Mouse (Mus musculus) neural tube, embryonic 15.5 days (tissue): ENCODE results near the gene Gm21833. TPM values are rescaled to one million over a fixed set of nuclear protein-coding genes. Genes with fewer than 3 reads are reported as not detected.
A peak's percentile ranks its signal among the peaks of the same experiment; 100 is the strongest.
"Not testable (repeated sequence)": the region's sequence is repeated elsewhere in the genome, so short reads cannot be mapped to it uniquely, and the experiment has no call there.

Experiments used
- ATAC-seq: fragments of 200-750 bp; cut with Nextera tagmentation; 2 replicates; pipeline ENCODE4 v1.8.0; 2017; ENCODE audit warnings: mild to moderate bottlenecking, moderate TSS enrichment, moderate library complexity; ENCODE audit not compliant: low FRiP score
- H3K27ac ChIP-seq: fragments of 300-500 bp; sonication (generic); replicated peaks from 2 replicates; pipeline ENCODE4 v1.5.1; 2015; ENCODE audit warnings: mild to moderate bottlenecking, inconsistent platforms
- H3K27me3 ChIP-seq: fragments of 300-500 bp; sonication (generic); replicated peaks from 2 replicates; pipeline ENCODE4 v1.6.1; 2015; ENCODE audit warnings: inconsistent platforms
- H3K36me3 ChIP-seq: fragments of 300-500 bp; sonication (generic); 2 replicates; pipeline ENCODE4 v1.6.1; 2015; ENCODE audit warnings: inconsistent platforms
- H3K4me1 ChIP-seq: fragments of 300-500 bp; sonication (generic); 2 replicates; pipeline ENCODE4 v1.6.1; 2015; ENCODE audit warnings: inconsistent platforms
- H3K4me2 ChIP-seq: fragments of 300-500 bp; sonication (generic); 2 replicates; pipeline ENCODE4 v1.6.1; 2015; ENCODE audit warnings: inconsistent platforms, mild to moderate bottlenecking, moderate library complexity
- H3K4me3 ChIP-seq: fragments of 300-500 bp; sonication (generic); replicated peaks from 2 replicates; pipeline ENCODE4 v1.5.1; 2015; ENCODE audit warnings: mild to moderate bottlenecking, inconsistent platforms
- H3K9ac ChIP-seq: fragments of 300-500 bp; sonication (generic); replicated peaks from 2 replicates; pipeline ENCODE4 v1.6.1; 2015; ENCODE audit warnings: mild to moderate bottlenecking, inconsistent platforms
- H3K9me3 ChIP-seq: fragments of 300-500 bp; sonication (generic); replicated peaks from 2 replicates; pipeline ENCODE4 v1.6.1; 2016; ENCODE audit warnings: inconsistent platforms
- WGBS: fragments of 180-500 bp; shearing (Covaris S2); methylation state at CpG from one replicate; pipeline ENCODE4 v1.1.7; 2015; ENCODE audit warnings: mixed read lengths; 5-methylcytosine and 5-hydroxymethylcytosine counted together
- polyA plus RNA-seq: library from polyadenylated mRNA; unstranded; fragments of >200 nt; fragmentation: Nextera tagmentation; extraction: Ambion mirVana; gene quantifications from 2 replicates; pipeline ENCODE4 v1.2.1, GENCODE M21; 2015

Gene Gm21833
- not detected in 2 replicates for polyA plus RNA-seq

GRCm38 (mm10) chr16:82828082-82828481 lies at the start of gene Gm21833:
TSS of gene Gm21833 (plus strand) at chr16:82828382.
- WGBS = 76% methylated on average over 2 of the region's 2 CpGs
- not testable (repeated sequence) for H3K4me2 ChIP-seq, H3K4me1 ChIP-seq

GRCm38 (mm10) chr16:82789521-82789920 lies 38.7 kb upstream of the Gm21833 start:
- no peaks in the 10 kb centered on the region for H3K9me3 ChIP-seq
- no peak overlapping the region for H3K4me2 ChIP-seq
- ATAC-seq = no peak
- no peak overlapping the region for H3K4me3 ChIP-seq
- no peaks in the 10 kb centered on the region for H3K36me3 ChIP-seq
- H3K27ac ChIP-seq = no peak overlapping the region
- H3K9ac ChIP-seq = no peak overlapping the region
- no peaks in the 10 kb centered on the region for H3K4me1 ChIP-seq
- H3K27me3 ChIP-seq = no peaks in the 10 kb centered on the region

More at GRCm38 (mm10) chr16:82828082-82828481, at the start of gene Gm21833:
- H3K9me3 ChIP-seq, H3K27ac ChIP-seq, H3K36me3 ChIP-seq, H3K9ac ChIP-seq, H3K4me3 ChIP-seq, ATAC-seq, H3K27me3 ChIP-seq: not testable (repeated sequence)

- no peak overlapping the region for H3K4me2 ChIP-seq
- H3K9me3 ChIP-seq = no peaks in the 10 kb centered on the region
- ATAC-seq = no peak
- H3K27ac ChIP-seq = no peak overlapping the region
- no peaks in the 10 kb centered on the region for H3K4me1 ChIP-seq
- no peak overlapping the region for H3K9ac ChIP-seq
- no peaks in the 10 kb centered on the region for H3K36me3 ChIP-seq
- no peaks in the 10 kb centered on the region for H3K27me3 ChIP-seq
- no peak overlapping the region for H3K4me3 ChIP-seq
- 94% methylated on average over 4 of the region's 4 CpGs for WGBS
Observed at GRCm38 (mm10) chr16:82796489-82796888, 31.7 kb upstream of the Gm21833 start.

DNA sequence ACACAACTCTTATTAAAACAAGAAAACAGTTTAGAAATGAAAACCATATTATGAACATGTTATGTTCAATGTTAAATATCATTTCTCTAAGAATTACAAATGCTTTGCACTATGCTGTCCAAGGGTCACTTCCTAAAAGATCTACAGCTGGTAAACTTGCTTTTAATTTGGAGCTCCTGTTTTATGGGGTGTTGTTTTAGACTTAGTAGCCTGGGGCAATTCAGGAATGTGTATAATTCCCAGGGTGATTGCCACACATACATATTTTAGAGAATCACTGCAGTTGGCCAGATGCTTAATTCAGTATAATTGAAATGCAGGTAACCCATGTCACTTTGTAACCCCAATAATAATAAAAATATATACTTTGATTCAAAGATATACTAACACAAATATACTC lies 12.9 kb upstream of the Gm21833 start:
- no peaks in the 10 kb centered on the region for H3K36me3 ChIP-seq
- H3K27ac ChIP-seq = no peak overlapping the region
- H3K9me3 ChIP-seq = no peaks in the 10 kb centered on the region
- no peak for ATAC-seq
- H3K4me1 ChIP-seq = no peaks in the 10 kb centered on the region
- no peaks in the 10 kb centered on the region for H3K27me3 ChIP-seq
- H3K4me2 ChIP-seq = no peak overlapping the region
- no peak overlapping the region for H3K4me3 ChIP-seq
- H3K9ac ChIP-seq = no peak overlapping the region

GRCm38 (mm10) chr16:82816615-82817014 lies 11.6 kb upstream of the Gm21833 start:
- H3K27ac ChIP-seq = no peak overlapping the region
- ATAC-seq = no peak

GRCm38 (mm10) chr16:82855752-82856151 lies 27.6 kb downstream of the Gm21833 start:
- ATAC-seq = no peak
- WGBS = 88% methylated on average over 2 of the region's 2 CpGs

More at GRCm38 (mm10) chr16:82816615-82817014, 11.6 kb upstream of the Gm21833 start:
- H3K36me3 ChIP-seq = no peaks in the 10 kb centered on the region
- no peak overlapping the region for H3K9ac ChIP-seq
- H3K4me2 ChIP-seq = no peak overlapping the region
- WGBS = 62% methylated on average over 2 of the region's 2 CpGs
- H3K4me3 ChIP-seq = no peak overlapping the region
- no peaks in the 10 kb centered on the region for H3K27me3 ChIP-seq
- H3K4me1 ChIP-seq = no peaks in the 10 kb centered on the region
- H3K9me3 ChIP-seq = no peaks in the 10 kb centered on the region

DNA sequence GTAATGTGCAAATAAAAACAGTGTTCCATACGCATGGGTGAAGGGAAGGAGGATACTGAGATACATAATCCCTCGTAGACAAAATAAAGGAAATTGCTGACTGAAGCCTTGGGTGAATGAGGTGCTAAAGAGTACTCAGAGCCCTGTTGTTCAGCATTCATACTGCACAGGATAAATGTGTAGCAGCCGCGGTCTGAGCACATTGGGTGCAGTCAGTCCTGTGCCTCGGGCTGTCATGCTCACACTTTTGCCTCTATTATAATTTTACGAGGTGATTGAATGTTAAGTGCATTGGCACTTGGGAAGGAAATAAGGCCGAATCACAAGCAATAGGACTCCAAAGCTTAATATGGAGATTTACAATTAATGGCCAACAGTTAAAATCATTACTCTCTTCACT lies 36.4 kb downstream of the Gm21833 start:
- no peak overlapping the region for H3K9ac ChIP-seq
- H3K4me3 ChIP-seq = no peak overlapping the region
- no peak overlapping the region for H3K27ac ChIP-seq
- no peaks in the 10 kb centered on the region for H3K9me3 ChIP-seq
- 0 out of 2 replicates have a peak, but pooled peaks cover 2% of the 10 kb centered on the region for H3K4me1 ChIP-seq
- H3K4me2 ChIP-seq = peak overlapping the region; percentile 28
- ATAC-seq = 0 out of 2 replicates have a peak, but pooled peaks have one; percentile 55
- H3K36me3 ChIP-seq = no peaks in the 10 kb centered on the region
- WGBS = 39% methylated on average over 7 of the region's 7 CpGs
- H3K27me3 ChIP-seq = no peaks in the 10 kb centered on the region

More at GRCm38 (mm10) chr16:82855752-82856151, 27.6 kb downstream of the Gm21833 start:
- Histone ChIP-seq H3K27me3 (no peaks in the 10 kb centered on the region), H3K36me3 (no peaks in the 10 kb centered on the region), H3K27ac (no peak overlapping the region), H3K9ac (no peak overlapping the region), H3K4me3 (no peak overlapping the region), H3K9me3 (no peaks in the 10 kb centered on the region), H3K4me1 (no peaks in the 10 kb centered on the region), H3K4me2 (no peak overlapping the region)
